Comparison of ENCODE assay signal across 7 mouse cellular contexts in the genomic region with DNA sequence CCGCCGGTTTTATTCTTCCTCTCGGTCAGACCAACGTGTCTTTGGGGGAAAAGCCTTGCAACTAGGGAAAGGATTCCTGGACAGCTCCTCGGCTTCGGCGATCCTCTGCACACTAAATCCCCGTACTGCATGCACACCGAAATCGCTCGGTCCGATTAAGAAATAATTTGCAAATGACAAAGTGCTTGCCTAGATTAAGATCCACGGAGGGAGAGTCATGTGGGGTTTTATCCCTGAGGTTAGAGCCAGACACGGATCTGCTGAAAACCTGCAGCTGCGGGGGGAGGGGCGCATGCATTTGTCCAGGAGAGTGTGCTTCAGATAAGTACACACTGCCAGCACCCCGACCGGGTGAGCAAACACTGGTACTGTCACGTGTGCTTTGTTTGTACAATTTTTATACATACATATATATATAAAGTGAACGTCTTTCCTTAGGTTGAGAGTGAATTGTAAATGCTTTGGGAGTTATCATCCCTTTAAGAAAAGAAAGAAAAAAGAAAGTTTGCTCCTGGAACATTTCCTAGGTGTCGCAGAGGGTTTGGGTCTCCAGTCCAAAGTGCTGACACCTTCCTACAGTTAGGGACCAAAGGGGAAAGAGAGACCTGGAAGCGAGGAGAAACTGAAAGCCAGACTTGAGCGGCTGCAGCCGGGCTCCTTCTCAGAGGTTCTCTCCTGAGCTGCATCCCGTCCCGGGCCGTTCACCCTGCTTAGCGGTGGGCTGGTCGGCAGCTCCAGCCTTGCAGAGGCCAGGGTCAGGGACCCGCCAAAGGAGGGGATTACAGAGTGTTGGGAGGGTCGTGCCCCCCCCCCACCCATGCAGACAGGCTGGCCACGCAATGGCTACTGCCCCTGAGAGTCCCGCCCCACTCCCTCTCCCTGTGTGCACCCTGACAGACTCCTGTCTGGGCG. TPM values are rescaled to one million over a fixed set of nuclear protein-coding genes. Genes with fewer than 3 reads are reported as not detected.
DNase-seq lines count a peak whose midpoint lies in the region; ATAC-seq lines count a peak whose summit lies in the region.

No protein-coding gene starts in this region.

- H3K27ac ChIP-seq in forebrain, embryonic 16.5 days (ENCODE audit: low read length): peak overlapping the region; percentile 92
- H3K27ac ChIP-seq in liver, embryonic 12.5 days: no peak overlapping the region
- H3K27ac ChIP-seq in stomach, embryonic 16.5 days (ENCODE audit: low read length): no peak overlapping the region

- peak overlapping the region; percentile 80 for H3K4me2 ChIP-seq in forebrain, embryonic 16.5 days (ENCODE audit: low read length)
- H3K4me2 ChIP-seq in liver, embryonic 12.5 days: peak overlapping the region; percentile 43
- peak overlapping the region; percentile 43 for H3K4me2 ChIP-seq in stomach, embryonic 16.5 days (ENCODE audit: low read depth, low read length)

- 0 out of 2 replicates have a peak, but pooled peaks cover 3% of the 10 kb centered on the region for H3K9me3 ChIP-seq in megakaryocyte, embryonic 14.5 days
- no peaks in the 10 kb centered on the region for H3K9me3 ChIP-seq in forebrain, embryonic 16.5 days (ENCODE audit: control insufficient read depth, low read length)
- H3K9me3 ChIP-seq in liver, embryonic 12.5 days (replicated peaks): no peaks in the 10 kb centered on the region
- no peaks in the 10 kb centered on the region for H3K9me3 ChIP-seq in stomach, embryonic 16.5 days (replicated peaks; ENCODE audit: control insufficient read depth, low read length)

- peaks cover 28% of the 10 kb centered on the region for H3K4me1 ChIP-seq in megakaryocyte, embryonic 14.5 days
- H3K4me1 ChIP-seq in forebrain, embryonic 16.5 days (replicated peaks; ENCODE audit: control insufficient read depth, insufficient read depth, low read length): peaks cover 34% of the 10 kb centered on the region
- peaks cover 7% of the 10 kb centered on the region; the same call in 1 of the 2 replicates for H3K4me1 ChIP-seq in liver, embryonic 12.5 days
- H3K4me1 ChIP-seq in stomach, embryonic 16.5 days (ENCODE audit: control insufficient read depth, insufficient read depth, low read length): peaks cover 16% of the 10 kb centered on the region

- under 1% methylated on average over 34 of the region's 34 CpGs for WGBS in forebrain, embryonic 16.5 days
- 2% methylated on average over 34 of the region's 34 CpGs for WGBS in liver, embryonic 12.5 days (ENCODE audit: insufficient replicate concordance)
- 1% methylated on average over 34 of the region's 34 CpGs for WGBS in stomach, embryonic 16.5 days

- ATAC-seq in megakaryocyte, adult 5-6 weeks (ENCODE audit: poor library complexity, severe bottlenecking): no peak
- peak; percentile 34 for ATAC-seq in forebrain, embryonic 16.5 days
- ATAC-seq in liver, embryonic 12.5 days: no peak
- peak; percentile 49; the same call in 1 of the 2 replicates for ATAC-seq in stomach, embryonic 16.5 days (ENCODE audit: insufficient read depth, low FRiP score)
- ATAC-seq in erythroid progenitor cell, adult 5-6 weeks (replicated peaks; ENCODE audit: low FRiP score, poor library complexity, severe bottlenecking): no peak

- H3K36me3 ChIP-seq in megakaryocyte, embryonic 14.5 days (replicated peaks; ENCODE audit: low read length): no peaks in the 10 kb centered on the region
- no peaks in the 10 kb centered on the region for H3K36me3 ChIP-seq in forebrain, embryonic 16.5 days (ENCODE audit: control insufficient read depth, insufficient read depth)
- no peaks in the 10 kb centered on the region for H3K36me3 ChIP-seq in liver, embryonic 12.5 days
- H3K36me3 ChIP-seq in stomach, embryonic 16.5 days (ENCODE audit: control insufficient read depth, insufficient read depth, low read length): no peaks in the 10 kb centered on the region

- H3K27me3 ChIP-seq in megakaryocyte, embryonic 14.5 days (replicated peaks): peaks cover 96% of the 10 kb centered on the region
- peaks cover 40% of the 10 kb centered on the region for H3K27me3 ChIP-seq in forebrain, embryonic 16.5 days (replicated peaks; ENCODE audit: control insufficient read depth, insufficient read depth, low read length)
- H3K27me3 ChIP-seq in liver, embryonic 12.5 days (replicated peaks): peaks cover 100% of the 10 kb centered on the region
- H3K27me3 ChIP-seq in stomach, embryonic 16.5 days (ENCODE audit: control insufficient read depth, insufficient read depth, low read length): peaks cover 93% of the 10 kb centered on the region

- DNase-seq in thymus, postnatal 25 days: no peak

- peak overlapping the region; percentile 76 for H3K9ac ChIP-seq in forebrain, embryonic 16.5 days (replicated peaks; ENCODE audit: low read depth, low read length)
- H3K9ac ChIP-seq in liver, embryonic 12.5 days: no peak overlapping the region
- no peak overlapping the region for H3K9ac ChIP-seq in stomach, embryonic 16.5 days (ENCODE audit: low read length)

- peak overlapping the region; percentile 75 for H3K4me3 ChIP-seq in megakaryocyte, embryonic 14.5 days (replicated peaks)
- H3K4me3 ChIP-seq in forebrain, embryonic 16.5 days (replicated peaks; ENCODE audit: low read length): peak overlapping the region; percentile 53
- H3K4me3 ChIP-seq in liver, embryonic 12.5 days: peak overlapping the region; percentile 23
- peak overlapping the region; percentile 36 for H3K4me3 ChIP-seq in stomach, embryonic 16.5 days (replicated peaks; ENCODE audit: low read length)

RNA-seq across cellular contexts. Expression of a gene that starts 10.9 kb away (rescaled TPM):
- polyA plus RNA-seq in megakaryocyte, embryonic 14.5 days (2012; ENCODE audit: insufficient read depth, low replicate concordance): not detected in 2 replicates
- not detected in 2 replicates for total RNA-seq in megakaryocyte, adult 5-6 weeks (2015)
- not detected in 2 replicates for total RNA-seq in megakaryocyte, adult 5-6 weeks (2017)
- 4.4 and 4.5 TPM in 2 replicates for polyA plus RNA-seq in forebrain, embryonic 16.5 days (2015; fragmentation: Nextera tagmentation; extraction: Ambion mirVana)
- polyA plus RNA-seq in liver, embryonic 12.5 days (2016; fragmentation: Nextera tagmentation; extraction: Ambion mirVana): not detected in 2 replicates
- polyA plus RNA-seq in stomach, embryonic 16.5 days (2015; fragmentation: Nextera tagmentation; extraction: Ambion mirVana): not detected in 2 replicates
- total RNA-seq in erythroid progenitor cell, adult 5-6 weeks (2015; ENCODE audit: low replicate concordance): not detected in 2 replicates
- not detected in 2 replicates for total RNA-seq in erythroid progenitor cell, adult 5-6 weeks (2017; ENCODE audit: low replicate concordance)

Comparison
In these comparisons a context has a peak if more than half of its experiments do, and no peak if none do; other contexts are left out.
1. H3K4me3 ChIP-seq: peak in every context shown above with its lines; median percentile 75 in megakaryocyte, embryonic 14.5 days; 53 in forebrain, embryonic 16.5 days; 36 in stomach, embryonic 16.5 days; 23 in liver, embryonic 12.5 days.
2. ATAC-seq: peak in forebrain, embryonic 16.5 days (single experiment) and stomach, embryonic 16.5 days (single experiment); none in megakaryocyte, adult 5-6 weeks (single experiment), liver, embryonic 12.5 days (single experiment) and erythroid progenitor cell, adult 5-6 weeks (single experiment).
3. Peak in every context shown above with its lines, with median percentiles within 50 percentile points of each other: H3K4me2 ChIP-seq.